Mouse (Mus musculus): ENCODE results near the gene Polr1d. TPM values are rescaled to one million over a fixed set of nuclear protein-coding genes. Genes with fewer than 3 reads are reported as not detected.
A peak's percentile ranks its signal among the peaks of the same experiment; 100 is the strongest.

The Polr1d gene
- total RNA-seq, 2 experiments from 2014 or later = 71.6 to 78.8 TPM

DNA sequence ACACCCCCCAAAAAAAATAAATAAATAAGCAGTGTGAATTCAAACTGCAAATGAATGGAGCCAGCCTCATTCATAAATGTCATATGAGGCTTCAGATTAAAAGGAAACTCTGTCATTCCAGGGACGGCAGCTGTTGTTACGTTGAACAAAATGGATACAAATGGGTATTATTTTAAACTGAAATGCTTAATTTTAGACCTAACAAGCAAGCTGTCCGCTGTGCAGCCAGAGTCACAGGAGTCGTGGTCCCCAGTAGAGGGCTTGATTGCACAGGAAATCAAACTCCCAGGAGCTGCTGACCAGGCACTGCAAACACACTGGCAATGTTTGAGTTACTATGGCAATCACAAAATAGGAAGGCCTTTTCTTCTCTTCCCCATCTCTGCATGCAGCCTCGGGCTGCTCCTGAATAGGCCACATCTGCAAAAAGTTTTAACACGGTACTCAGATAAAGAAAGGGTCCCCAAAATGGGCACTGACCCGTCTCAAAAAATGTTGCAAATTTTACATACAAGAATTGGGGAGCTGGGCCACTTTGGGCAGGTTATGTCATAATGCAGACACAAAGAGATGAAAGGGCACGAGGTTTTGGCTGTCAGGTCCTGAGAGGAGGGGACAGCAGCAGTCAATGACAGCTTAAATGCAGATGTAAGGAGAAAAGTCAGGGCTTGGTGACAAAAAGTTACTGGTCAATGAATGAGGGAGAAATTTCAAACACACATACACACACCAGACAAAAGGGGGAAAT, 57.7 kb downstream of the Polr1d start:
- DNase-seq = peak; percentile 3 to 4

DNA sequence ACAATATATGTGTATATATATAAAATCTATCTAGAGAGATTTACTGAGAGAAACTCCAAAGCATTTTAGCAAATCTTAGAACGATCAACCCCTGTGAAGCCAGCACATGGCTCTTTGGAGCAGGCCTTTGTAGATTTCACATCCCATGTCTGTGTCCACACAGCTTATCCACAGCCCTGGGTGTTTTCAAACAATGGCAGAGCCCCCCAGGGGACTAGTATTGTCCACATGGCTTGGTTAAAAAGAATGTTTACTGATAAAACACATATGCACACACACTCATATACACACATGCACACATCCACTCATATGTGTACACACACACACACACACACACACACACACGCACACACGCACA, 58.2 kb downstream of the Polr1d start:
- no peak for DNase-seq

DNA sequence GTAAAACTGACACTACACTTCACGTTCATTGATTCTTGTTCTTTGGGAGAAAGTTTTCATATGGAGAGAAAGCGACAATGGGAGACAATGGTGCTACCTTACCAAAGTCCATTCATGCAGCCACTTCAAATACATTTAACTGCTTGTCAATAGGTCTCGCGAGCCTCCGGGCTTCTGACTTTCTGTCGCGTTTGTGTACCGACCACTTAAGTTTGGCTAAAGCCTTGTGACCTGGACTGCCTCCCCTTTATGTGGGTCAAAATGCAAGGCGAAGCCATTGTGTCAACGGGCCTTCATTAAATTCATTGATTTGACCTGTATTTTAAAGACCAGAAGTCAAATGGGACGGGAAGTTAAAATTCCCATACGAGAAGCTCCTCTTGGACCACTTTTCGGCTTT, 59.1 kb downstream of the Polr1d start:
- no peak for DNase-seq

DNA sequence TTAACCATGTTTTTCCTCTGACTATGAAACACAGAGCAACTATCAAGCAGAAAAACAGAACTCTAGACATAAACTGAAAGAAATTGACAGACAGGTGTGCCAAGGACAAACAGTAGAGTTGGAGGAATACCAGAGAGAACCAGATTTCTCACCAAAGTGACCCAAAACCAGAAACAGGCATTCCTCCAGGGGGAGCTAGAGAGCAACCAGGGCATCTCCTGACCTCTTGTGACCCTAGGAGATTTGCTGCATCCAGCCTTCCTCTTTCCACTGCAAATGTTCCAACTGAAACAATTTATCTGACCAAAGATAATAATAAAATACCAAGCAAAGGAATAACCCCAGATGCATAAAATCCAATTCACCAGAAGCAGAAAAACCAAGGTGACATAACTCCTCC, 70.5 kb downstream of the Polr1d start:
- peak in 1 of 2 experiments; percentile 9 for DNase-seq

DNA sequence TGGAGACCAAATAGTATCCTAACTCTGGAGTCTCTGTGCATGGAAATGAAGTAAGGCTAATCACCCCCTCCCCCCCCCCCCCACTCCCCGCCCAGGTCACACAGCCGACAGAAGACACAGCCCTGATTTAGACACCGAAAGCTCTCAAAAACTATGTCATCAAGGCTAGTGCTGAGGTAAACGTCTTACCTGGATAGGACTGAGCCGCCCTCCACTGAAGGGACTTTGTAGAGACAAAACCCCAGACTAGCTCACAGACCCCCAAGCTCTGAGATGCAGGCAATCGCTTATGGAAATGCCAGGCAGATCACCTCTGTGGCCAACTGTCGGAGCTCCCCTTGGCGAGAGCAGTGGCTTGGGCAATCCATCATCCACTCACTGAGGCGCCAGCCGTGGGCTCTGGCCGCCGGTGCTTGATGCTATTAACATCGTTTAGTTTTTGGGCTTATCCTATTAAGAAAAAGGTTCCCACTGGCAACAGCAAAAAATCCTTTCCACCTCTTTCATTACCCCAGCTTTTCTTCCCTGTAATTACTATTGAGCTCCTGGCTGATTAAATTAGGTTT, 78.0 kb downstream of the Polr1d start:
- DNase-seq = no peak

DNA sequence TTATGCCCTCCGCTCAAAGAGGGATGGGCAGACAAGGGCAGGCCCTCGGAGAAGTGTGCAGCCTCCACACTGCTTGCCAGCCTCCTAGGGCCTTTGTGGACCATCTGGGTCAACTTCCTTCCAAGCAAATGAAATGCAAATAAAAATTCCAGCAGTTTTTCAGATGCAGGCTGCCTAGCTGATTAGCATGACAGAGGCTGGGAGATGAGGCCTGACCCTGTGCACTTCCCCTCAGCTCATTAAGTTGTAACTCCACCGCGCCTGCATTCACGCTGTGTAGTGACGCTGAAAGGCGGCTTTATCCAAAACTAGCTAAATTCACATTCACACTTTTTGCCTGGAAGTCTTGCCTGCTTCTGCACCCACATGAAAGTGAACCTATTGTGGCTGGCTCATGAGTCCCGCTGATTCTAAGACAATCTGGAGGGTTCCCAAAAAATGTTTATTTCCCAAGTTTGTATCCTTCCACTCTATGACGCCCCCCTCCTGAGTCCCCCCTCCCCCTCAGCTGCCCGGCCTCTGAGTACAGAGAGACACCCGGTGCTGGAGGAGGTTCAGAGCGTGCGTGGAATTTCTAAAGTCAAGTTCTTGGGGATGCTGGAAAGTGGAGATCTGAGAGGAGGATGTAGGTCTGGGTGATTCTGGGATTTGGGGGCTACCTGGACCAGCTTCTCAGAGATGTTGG, 78.7 kb downstream of the Polr1d start:
- no peak for DNase-seq

DNA sequence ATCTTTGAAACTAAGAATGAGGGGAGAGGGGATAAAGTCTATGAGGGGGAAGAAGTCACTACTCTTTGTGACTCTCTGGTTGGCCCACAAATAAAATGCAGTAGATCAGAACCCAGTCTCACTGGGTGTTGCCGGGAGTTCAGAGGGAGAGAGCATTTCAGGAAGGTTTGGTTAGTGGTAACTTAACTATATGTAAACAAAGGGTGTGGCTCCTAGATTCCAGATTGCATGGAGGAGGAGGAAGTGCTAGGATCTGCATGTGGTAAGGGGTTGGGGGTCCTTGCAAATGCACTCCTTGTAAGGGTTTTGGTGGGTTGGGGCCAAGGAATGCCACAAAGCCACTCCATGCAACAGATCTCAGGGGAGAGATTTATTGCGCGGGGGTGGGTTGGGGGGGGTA, 79.5 kb downstream of the Polr1d start:
- DNase-seq = no peak

DNA sequence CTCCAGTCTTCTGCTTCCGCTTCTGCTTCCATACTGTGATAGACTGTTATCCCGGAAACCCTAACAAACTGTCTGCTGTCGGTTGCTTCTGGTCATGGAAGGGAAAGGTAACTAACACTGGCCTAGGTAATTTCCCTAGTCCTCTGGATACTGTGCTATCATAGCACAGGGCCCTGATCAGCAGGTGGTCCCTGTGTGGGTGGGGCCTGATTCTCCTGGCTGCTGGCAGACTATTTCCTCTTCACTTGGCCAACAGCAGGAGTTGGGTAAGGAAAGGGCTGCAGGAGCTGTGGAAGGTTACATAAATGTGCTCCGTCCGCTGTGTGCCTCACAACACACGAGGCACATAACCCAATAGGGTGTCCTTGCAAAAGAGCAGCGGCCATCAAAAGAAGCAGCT, 80.6 kb downstream of the Polr1d start:
- no peak for DNase-seq

DNA sequence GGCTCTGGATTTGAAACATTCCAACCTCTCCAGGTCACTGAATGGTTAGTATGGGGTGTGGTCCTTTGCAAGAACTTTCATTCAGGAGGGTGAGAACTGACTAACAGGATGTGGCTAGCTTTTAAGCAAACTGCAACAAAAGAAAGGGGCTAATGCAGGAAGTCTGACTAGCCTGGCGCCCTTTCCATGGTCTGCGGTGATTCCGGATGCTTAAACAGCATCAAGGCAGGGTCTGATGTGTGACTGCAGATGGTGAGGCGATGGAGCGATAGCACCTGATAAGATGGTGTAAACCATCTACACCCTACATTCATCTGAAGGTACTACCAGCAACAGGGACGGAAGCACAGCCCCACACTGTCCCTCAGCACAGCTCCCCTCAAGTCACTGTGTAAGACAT, 82.5 kb downstream of the Polr1d start:
- DNase-seq = no peak

DNA sequence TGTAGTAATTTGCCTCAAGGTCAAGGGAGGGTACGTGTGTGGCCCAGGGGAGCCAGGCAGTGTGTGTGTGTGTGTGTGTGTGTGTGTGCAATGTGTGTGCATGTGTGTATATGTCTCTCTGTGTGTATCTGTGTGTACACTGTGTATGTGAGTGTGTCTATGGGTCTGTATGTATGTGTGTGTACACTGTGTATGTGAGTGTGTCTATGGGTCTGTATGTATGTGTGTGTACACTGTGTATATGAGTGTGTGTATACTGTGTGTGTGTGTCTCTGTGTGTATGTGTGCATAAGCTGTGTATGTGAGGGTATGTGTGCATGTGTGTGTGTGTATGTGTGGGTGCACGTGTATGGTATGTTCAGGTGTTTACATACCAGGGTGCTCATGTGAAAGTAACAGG, 82.9 kb downstream of the Polr1d start:
- no peak for DNase-seq

Other genes starting within 250 kb of the Polr1d start
- gene Rpl21, start 244.2 kb upstream of the Polr1d start, total RNA-seq (2021) = 100 to 1,000 TPM; 135 to 146 TPM
- 1 to 10 TPM; 2.4 to 2.9 TPM for gene Rasl11a, start 232.0 kb upstream of the Polr1d start, total RNA-seq (2021)
- 10 to 100 TPM; 17.0 to 21.8 TPM for gene Gtf3a, start 128.4 kb upstream of the Polr1d start, total RNA-seq (2021)
- 10 to 100 TPM; 26.8 to 29.4 TPM for gene Mtif3, start 113.2 kb upstream of the Polr1d start, total RNA-seq (2021)
- 10 to 100 TPM; 12.3 to 13.1 TPM for gene Lnx2, start 464 bp upstream of the Polr1d start, total RNA-seq (2021)
- not detected for gene Gsx1, start 111.6 kb downstream of the Polr1d start, total RNA-seq (2021)
- gene Pdx1, start 192.9 kb downstream of the Polr1d start, total RNA-seq (2021) = not detected
- gene Cdx2, start 230.2 kb downstream of the Polr1d start, total RNA-seq (2021) = not detected
- gene Urad, start 245.4 kb downstream of the Polr1d start, total RNA-seq (2021) = not detected